Mouse (Mus musculus) intestine, embryonic 16.5 days (tissue): ENCODE data around the gene Btn2a2. TPM values are rescaled to one million over a fixed set of nuclear protein-coding genes. Genes with fewer than 3 reads are reported as not detected.

ENCODE experiments used
- ATAC-seq: fragments of 200-750 bp; cut with Nextera tagmentation; 2 replicates; pipeline ENCODE4 v1.8.0; 2017; ENCODE audit warnings: moderate TSS enrichment, moderate library complexity
- H3K27ac ChIP-seq: fragments of 300-500 bp; sonication (generic); 2 replicates; pipeline ENCODE4 v1.5.1; 2014; ENCODE audit warnings: mild to moderate bottlenecking, low read length
- H3K27me3 ChIP-seq: fragments of 300-500 bp; sonication (generic); replicated peaks from 2 replicates; pipeline ENCODE4 v1.6.1; 2014; ENCODE audit warnings: low read length, control low read depth, mixed read lengths; ENCODE audit not compliant: control insufficient read depth, insufficient read depth
- H3K36me3 ChIP-seq: fragments of 300-500 bp; sonication (generic); 2 replicates; pipeline ENCODE4 v1.6.1; 2014; ENCODE audit warnings: low read length, control low read depth; ENCODE audit not compliant: control insufficient read depth, insufficient read depth
- H3K4me1 ChIP-seq: fragments of 300-500 bp; sonication (generic); 2 replicates; pipeline ENCODE4 v1.6.1; 2014; ENCODE audit warnings: low read length, control low read depth, mixed read lengths; ENCODE audit not compliant: control insufficient read depth, insufficient read depth
- H3K4me2 ChIP-seq: fragments of 300-500 bp; sonication (generic); 2 replicates; pipeline ENCODE4 v1.6.1; 2014; ENCODE audit warnings: low read depth, low read length, control low read depth
- H3K4me3 ChIP-seq: fragments of 300-500 bp; sonication (generic); 2 replicates; pipeline ENCODE4 v1.5.1; 2014; ENCODE audit warnings: mild to moderate bottlenecking, low read length
- H3K9ac ChIP-seq: fragments of 300-500 bp; sonication (generic); 2 replicates; pipeline ENCODE4 v1.6.1; 2014; ENCODE audit warnings: low read depth, low read length
- H3K9me3 ChIP-seq: fragments of 300-500 bp; sonication (generic); 2 replicates; pipeline ENCODE4 v1.6.1; 2016; ENCODE audit warnings: low read length, control low read depth; ENCODE audit not compliant: control insufficient read depth
- WGBS: fragments of 180-500 bp; shearing (Covaris S2); extraction: QIAGEN DNeasy Blood & Tissue Kit; methylation state at CpG from one replicate; pipeline ENCODE4 v1.1.7; 2014; 5-methylcytosine and 5-hydroxymethylcytosine counted together
- polyA plus RNA-seq: library from polyadenylated mRNA; unstranded; fragments of >200 nt; fragmentation: Nextera tagmentation; extraction: Ambion mirVana; gene quantifications from 2 replicates; pipeline ENCODE4 v1.2.1, GENCODE M21; 2015

Btn2a2 gene
- polyA plus RNA-seq, 1 experiment from 2014 or later = 0.12 TPM

DNA sequence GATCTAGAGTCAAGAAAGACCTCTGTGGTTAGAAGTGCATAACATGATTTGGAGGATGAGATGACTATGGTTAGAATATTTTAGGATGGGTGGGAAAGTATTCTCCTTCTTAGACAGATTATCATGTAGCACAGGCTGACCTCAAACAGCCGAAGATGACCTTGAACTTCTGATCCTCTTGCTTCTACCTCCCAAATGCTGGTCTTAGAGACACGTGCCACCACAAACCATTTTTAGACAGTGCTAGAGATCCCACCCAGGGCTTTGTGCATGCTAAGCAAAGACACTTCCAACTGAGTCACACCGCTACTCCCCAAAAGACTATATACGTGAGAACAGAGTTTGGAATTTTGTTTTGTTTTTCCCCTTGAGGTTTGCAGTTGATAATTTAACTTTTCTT lies 26.6 kb downstream of the Btn2a2 start:
- Histone ChIP-seq H3K27me3 (0 out of 2 replicates have a peak, but pooled peaks cover 2% of the 10 kb centered on the region), H3K36me3 (no peaks in the 10 kb centered on the region), H3K9ac (no peak overlapping the region), H3K9me3 (no peaks in the 10 kb centered on the region), H3K27ac (no peak overlapping the region), H3K4me2 (no peak overlapping the region), H3K4me3 (no peak overlapping the region), H3K4me1 (peaks cover 19% of the 10 kb centered on the region)
- no peak for ATAC-seq
- 87% methylated on average over 4 of the region's 4 CpGs for WGBS

DNA sequence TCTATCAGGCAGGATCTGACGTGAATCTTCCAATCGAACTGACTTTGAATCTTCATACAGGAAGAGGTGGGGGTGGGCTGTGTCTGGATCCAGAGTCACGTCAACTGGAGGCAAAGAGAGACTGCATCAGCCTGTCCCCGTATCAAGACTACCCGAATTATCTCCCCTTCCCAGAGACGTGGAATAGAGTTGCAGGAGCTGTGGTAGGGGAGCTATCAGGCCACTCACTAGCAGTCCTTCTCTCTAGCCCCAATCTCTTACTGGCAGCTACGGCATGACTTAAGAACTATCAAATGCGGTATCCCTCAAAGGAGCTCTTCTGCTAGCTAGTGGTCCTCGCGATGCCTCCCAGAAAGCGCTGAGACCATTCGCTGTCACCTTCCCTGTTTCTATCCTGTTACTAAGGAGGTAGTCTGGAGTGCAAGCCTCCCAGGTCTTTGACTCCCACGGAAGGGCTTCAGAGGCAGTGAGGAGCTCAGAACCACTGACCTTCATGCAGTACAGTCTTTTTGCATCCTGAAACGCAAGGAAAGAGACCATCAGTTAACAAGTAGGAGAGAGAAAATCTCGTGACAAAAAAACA lies 29.3 kb downstream of the Btn2a2 start:
- Histone ChIP-seq H3K27ac (no peak overlapping the region), H3K4me2 (no peak overlapping the region), H3K27me3 (0 out of 2 replicates have a peak, but pooled peaks cover 2% of the 10 kb centered on the region), H3K36me3 (no peaks in the 10 kb centered on the region), H3K4me3 (no peak overlapping the region), H3K4me1 (peaks cover 3% of the 10 kb centered on the region), H3K9ac (no peak overlapping the region), H3K9me3 (no peaks in the 10 kb centered on the region)
- 30% methylated on average over 15 of the region's 15 CpGs for WGBS
- no peak for ATAC-seq

DNA sequence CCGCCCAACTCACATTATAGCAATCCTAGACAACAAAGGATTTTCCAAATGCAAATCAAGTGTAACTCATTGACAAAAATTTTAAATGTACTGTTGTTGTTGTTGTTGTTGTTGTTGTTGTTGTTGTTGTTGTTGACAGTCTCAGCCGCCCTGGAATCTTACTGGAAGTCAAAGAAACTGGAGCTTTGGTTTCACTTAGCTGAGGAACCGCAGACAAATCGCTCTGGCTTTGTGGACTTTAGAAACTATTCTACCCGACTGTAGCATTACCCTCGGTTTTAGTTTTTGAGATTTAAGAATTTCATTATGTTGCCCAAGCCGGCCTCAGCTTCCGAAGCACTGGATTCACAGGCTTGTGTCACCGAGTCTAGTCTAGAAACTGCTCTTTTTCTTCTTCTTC lies 34.7 kb downstream of the Btn2a2 start:
- peak overlapping the region; percentile 52 for H3K4me2 ChIP-seq
- peak overlapping the region; percentile 78 for H3K9ac ChIP-seq
- no peak for ATAC-seq
- H3K27ac ChIP-seq = peak overlapping the region; percentile 95
- peak overlapping the region; percentile 75 for H3K4me3 ChIP-seq
- no peaks in the 10 kb centered on the region for H3K4me1 ChIP-seq
- under 1% methylated on average over 9 of the region's 9 CpGs for WGBS
- no peaks in the 10 kb centered on the region for H3K36me3 ChIP-seq
- H3K27me3 ChIP-seq = 0 out of 2 replicates have a peak, but pooled peaks cover 2% of the 10 kb centered on the region
- H3K9me3 ChIP-seq = no peaks in the 10 kb centered on the region

DNA sequence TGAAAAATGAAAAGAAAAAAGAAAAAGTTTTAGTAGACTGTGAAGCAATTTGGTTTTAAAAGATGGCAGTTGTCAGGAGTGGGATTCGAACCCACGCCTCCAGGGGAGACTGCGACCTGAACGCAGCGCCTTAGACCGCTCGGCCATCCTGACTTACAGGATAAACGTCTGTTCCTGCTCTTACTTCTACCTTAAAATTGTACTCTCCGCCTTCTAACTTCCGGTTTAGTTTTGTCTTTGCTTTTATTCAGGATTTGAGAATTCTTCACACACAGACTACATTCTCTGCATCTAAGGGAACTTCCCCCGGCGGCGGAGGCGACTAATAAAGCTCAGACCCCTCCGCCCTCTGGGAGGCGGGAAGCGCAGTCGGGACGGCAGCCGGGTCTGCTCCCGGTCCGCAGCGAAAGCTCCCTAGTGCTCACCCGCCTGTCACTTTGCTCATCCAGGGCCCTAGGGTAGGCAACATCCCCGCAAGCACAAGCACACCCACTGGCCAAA lies 35.2 kb downstream of the Btn2a2 start:
- peak overlapping the region; percentile 75 for H3K4me3 ChIP-seq
- peak overlapping the region; percentile 95 for H3K27ac ChIP-seq
- H3K27me3 ChIP-seq = no peaks in the 10 kb centered on the region
- no peaks in the 10 kb centered on the region for H3K9me3 ChIP-seq
- H3K36me3 ChIP-seq = no peaks in the 10 kb centered on the region
- peak; percentile 89 for ATAC-seq
- H3K9ac ChIP-seq = peak overlapping the region; percentile 78
- no peaks in the 10 kb centered on the region for H3K4me1 ChIP-seq
- WGBS = under 1% methylated on average over 25 of the region's 25 CpGs
- peak overlapping the region; percentile 52 for H3K4me2 ChIP-seq

DNA sequence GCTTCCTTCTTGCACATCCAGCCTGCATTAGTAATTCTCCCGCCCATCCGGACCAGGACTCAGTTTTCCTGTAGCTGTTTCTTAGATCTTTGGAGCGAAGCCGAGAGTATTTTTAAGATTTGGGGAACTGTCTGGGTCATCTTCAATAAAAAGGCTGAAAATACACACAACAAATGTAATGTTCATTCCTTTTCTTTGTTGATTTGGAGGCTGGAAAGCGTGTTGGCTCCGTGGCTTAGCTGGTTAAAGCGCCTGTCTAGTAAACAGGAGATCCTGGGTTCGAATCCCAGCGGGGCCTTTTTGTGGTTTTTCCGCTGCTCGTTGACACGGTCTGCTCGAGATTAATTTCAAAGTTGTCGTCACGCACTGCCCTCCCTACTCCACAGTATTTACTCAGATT lies 38.3 kb downstream of the Btn2a2 start:
- no peaks in the 10 kb centered on the region for H3K4me1 ChIP-seq
- under 1% methylated on average over 15 of the region's 15 CpGs for WGBS
- H3K4me2 ChIP-seq = peak overlapping the region; percentile 63
- no peaks in the 10 kb centered on the region for H3K27me3 ChIP-seq
- 0 out of 2 replicates have a peak, but pooled peaks have one; percentile 19 for ATAC-seq
- no peaks in the 10 kb centered on the region for H3K36me3 ChIP-seq
- H3K27ac ChIP-seq = 0 out of 2 replicates have a peak overlapping the region, but pooled peaks have one; percentile 39
- no peaks in the 10 kb centered on the region for H3K9me3 ChIP-seq
- H3K4me3 ChIP-seq = peak overlapping the region; percentile 57
- peak overlapping the region; percentile 60 for H3K9ac ChIP-seq

DNA sequence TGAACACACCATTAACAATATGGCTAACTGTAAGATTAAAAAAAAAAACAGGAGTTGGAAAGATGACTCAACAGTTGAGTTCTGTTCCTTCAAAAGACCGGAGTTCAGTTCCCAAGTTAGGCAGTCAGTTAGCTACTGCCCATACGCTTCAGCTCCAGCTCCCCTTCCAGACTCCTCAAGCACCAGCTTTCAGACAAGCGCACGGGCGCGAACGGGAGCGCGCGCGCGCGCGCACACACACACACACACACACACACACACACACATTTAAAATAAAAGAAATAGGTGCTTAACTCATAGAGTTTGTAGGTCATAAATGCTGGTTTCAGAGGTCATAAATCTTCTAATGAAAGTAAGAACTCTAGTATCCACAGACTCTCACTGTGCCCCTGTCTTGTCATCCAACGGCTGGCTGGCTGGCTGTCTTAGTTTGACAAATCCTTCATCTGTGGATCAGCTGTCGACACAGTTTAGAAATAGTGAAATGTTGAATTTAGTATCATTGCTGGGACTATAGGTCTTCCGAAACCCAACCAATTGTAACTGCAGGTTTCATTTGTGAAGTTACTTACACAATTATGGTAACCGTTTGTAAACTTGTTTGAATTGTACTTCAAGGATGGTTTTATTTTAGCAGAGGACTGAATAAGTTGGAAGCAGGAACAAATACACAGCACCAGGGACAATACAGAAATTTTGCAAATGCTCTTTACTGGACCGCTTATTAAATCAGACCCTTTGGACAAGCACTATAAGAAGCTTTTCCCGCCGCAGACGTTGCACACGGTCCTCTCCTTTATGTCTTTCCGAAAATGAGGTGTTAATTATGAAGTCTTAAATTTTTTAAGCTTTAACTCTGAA lies 39.2 kb downstream of the Btn2a2 start:
- H3K4me2 ChIP-seq = peak overlapping the region; percentile 63
- peaks cover 4% of the 10 kb centered on the region for H3K4me1 ChIP-seq
- no peaks in the 10 kb centered on the region for H3K9me3 ChIP-seq
- peak overlapping the region; percentile 56 for H3K9ac ChIP-seq
- H3K4me3 ChIP-seq = peak overlapping the region; percentile 57
- no peak overlapping the region; the same call in 1 of the 2 replicates for H3K27ac ChIP-seq
- no peaks in the 10 kb centered on the region for H3K27me3 ChIP-seq
- ATAC-seq = peak; percentile 14; the same call in 1 of the 2 replicates
- under 1% methylated on average over 24 of the region's 24 CpGs for WGBS
- H3K36me3 ChIP-seq = no peaks in the 10 kb centered on the region

DNA sequence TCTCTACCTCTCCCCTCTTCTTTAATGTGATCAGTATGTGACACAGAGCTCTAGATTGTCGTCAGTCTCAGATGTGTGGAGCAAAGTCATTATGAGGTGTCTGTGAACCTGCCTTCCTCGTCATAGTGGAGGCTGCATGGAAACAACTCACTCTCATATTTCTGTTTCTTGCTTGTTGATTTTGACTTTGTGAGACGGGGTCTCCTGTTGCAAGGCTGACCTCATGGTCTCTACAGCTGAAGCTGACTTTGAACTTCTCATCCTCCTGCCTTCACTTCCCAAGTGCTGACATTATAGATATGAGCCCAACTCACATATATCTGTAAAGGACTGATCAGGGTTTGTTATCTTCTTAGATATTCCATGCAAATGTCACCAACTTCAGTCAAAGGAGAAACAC lies 39.9 kb downstream of the Btn2a2 start:
- no peak overlapping the region for H3K27ac ChIP-seq
- WGBS = 65% methylated on average over 3 of the region's 3 CpGs
- H3K4me2 ChIP-seq = peak overlapping the region; percentile 63

DNA sequence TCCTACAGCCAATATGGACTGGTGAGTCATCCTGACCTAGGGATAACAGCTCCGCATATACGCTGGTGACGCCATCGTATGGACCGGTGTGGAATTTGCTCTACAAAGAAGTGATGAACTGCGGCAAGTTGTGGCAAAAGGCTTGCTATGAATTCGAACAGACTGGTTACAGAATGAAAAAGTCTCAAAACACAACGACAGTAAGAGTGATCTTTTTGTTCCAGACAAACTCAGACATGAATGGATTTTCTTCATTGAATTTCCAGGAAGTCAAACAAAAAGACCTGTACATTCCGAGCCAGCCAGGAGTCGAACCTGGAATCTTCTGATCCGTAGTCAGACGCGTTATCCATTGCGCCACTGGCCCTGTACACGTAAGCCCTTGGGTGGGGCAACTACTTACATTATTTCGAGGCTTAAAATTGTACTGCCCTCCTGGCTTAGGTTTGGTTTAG lies 42.1 kb downstream of the Btn2a2 start:
- WGBS = under 1% methylated on average over 16 of the region's 16 CpGs
- H3K36me3 ChIP-seq = no peaks in the 10 kb centered on the region
- no peaks in the 10 kb centered on the region for H3K27me3 ChIP-seq
- peak overlapping the region; percentile 72 for H3K4me2 ChIP-seq
- no peaks in the 10 kb centered on the region for H3K9me3 ChIP-seq
- peak overlapping the region; percentile 57 for H3K9ac ChIP-seq
- ATAC-seq = peak; percentile 57
- peak overlapping the region; percentile 70 for H3K4me3 ChIP-seq
- H3K4me1 ChIP-seq = peaks cover 8% of the 10 kb centered on the region
- peak overlapping the region; percentile 43 for H3K27ac ChIP-seq

More for the DNA sequence above, 39.9 kb downstream of the Btn2a2 start:
- no peaks in the 10 kb centered on the region for H3K27me3 ChIP-seq
- H3K9me3 ChIP-seq = no peaks in the 10 kb centered on the region
- H3K4me1 ChIP-seq = peaks cover 8% of the 10 kb centered on the region
- ATAC-seq = no peak
- no peaks in the 10 kb centered on the region for H3K36me3 ChIP-seq
- peak overlapping the region; percentile 57 for H3K4me3 ChIP-seq
- no peak overlapping the region for H3K9ac ChIP-seq
